Comparison of ENCODE assay signal across 18 mouse cellular contexts in the genomic region with DNA sequence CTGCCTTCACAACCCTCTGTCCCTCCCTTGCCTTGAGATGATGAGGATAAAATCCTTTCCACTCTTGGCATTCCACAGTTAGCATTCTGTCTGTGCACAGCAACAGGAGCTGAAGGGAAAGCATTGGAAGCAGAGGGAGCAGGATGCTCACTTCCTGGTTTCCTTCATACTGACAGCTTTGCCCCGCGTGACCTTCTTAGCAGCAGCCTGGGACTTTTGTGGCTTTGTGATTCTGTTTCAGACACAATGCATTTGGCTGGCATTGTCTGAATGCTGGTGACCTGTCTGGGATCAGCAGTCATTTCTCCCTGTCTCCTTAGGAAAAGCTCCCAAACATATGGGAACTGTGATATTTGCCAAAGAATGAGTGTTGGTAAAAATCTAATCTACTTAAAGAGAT. TPM values are rescaled to one million over a fixed set of nuclear protein-coding genes. Genes with fewer than 3 reads are reported as not detected.
A peak's percentile ranks its signal among the peaks of the same experiment; 100 is the strongest.
DNase-seq lines count a peak whose midpoint lies in the region; ATAC-seq and TF ChIP-seq lines count a peak whose summit lies in the region.
"Had no signal": no experiment of that assay in that cellular context is flagged by ENCODE, and none has a peak within 500 bp of the region (broad histone marks: within the 10 kb centered on the region; RNA-seq: fewer than 3 reads in every experiment).

No protein-coding gene starts in this region.

- H3K4me3 ChIP-seq in kidney, adult 2 months (ENCODE audit: insufficient read depth, low read depth, low read length) = no peak overlapping the region
- H3K4me3 ChIP-seq: heart, embryonic 12.5 days; liver, embryonic 13.5 days had no signal

- H3K36me3 ChIP-seq in kidney, adult 2 months (ENCODE audit: control insufficient read depth, insufficient read depth, low read length) = no peaks in the 10 kb centered on the region
- H3K36me3 ChIP-seq: heart, embryonic 12.5 days; liver, embryonic 13.5 days had no signal

- H3K4me1 ChIP-seq in kidney, adult 2 months (ENCODE audit: control insufficient read depth, insufficient read depth, low read length) = no peaks in the 10 kb centered on the region
- H3K4me1 ChIP-seq: liver, embryonic 13.5 days had no signal

- 37% methylated on average over 2 of the region's 2 CpGs for WGBS in kidney, adult 2 months

- no peak overlapping the region for H3K27ac ChIP-seq in kidney, adult 2 months (ENCODE audit: insufficient read depth, low read depth, low read length)
- H3K27ac ChIP-seq: liver, embryonic 13.5 days had no signal

- DNase-seq in kidney, adult 2 months = peak; percentile 23
- DNase-seq in kidney, adult 18-20 months = no peak
- DNase-seq in R1 (ENCODE audit: low read depth, low spot score) = peak; percentile 28
- peak; percentile 59 for DNase-seq in embryo, embryonic 10.5 days (ENCODE audit: low spot score)
- DNase-seq in mesoderm, embryonic 11.5 days (ENCODE audit: low read depth, low spot score) = peak; percentile 29
- DNase-seq in gastrocnemius, postnatal 10 days = no peak
- DNase-seq: cerebellum, adult 2 months; left cerebral cortex, postnatal 4 days; liver, embryonic 13.5 days; lung, postnatal 14 days; right cerebral cortex, postnatal 14 days had no signal

- no peak for ATAC-seq in granulocyte monocyte progenitor cell, adult 5-6 weeks (replicated peaks; ENCODE audit: poor library complexity, severe bottlenecking)

- TF ChIP-seq POLR2A in kidney, adult 2 months (IDR thresholded peaks at IDR 0.05; ENCODE audit: low read depth, low read length) = no peak

- TF ChIP-seq CTCF in kidney, adult 2 months (conservative IDR thresholded peaks at IDR 0.05; ENCODE audit: insufficient read depth, insufficient read length, low read depth, low read length) = no peak

- H3K27me3 ChIP-seq in kidney, adult 2 months (replicated peaks; ENCODE audit: control insufficient read depth, insufficient read depth, low read length) = no peaks in the 10 kb centered on the region
- H3K27me3 ChIP-seq: heart, embryonic 12.5 days; liver, embryonic 13.5 days had no signal

RNA-seq across cellular contexts. Expression of gene Gm10217, which starts 4.8 kb away (rescaled TPM):
- not detected in 2 replicates for polyA plus RNA-seq in kidney, adult 2 months (2012; rRNA removed)
- not detected in 2 replicates for total RNA-seq in granulocyte monocyte progenitor cell, adult 5-6 weeks (2014; fragmentation: Nextera tagmentation)
- not detected in 2 replicates for total RNA-seq in granulocyte monocyte progenitor cell, adult 5-6 weeks (2017)
- total RNA-seq in gastrocnemius, postnatal 10 days (2021) = not detected
- total RNA-seq: hematopoietic stem cell, adult 5-6 weeks; layer of hippocampus, postnatal 14 days; left cerebral cortex, postnatal 4 days; monocyte, adult 5-6 weeks had no signal
- polyA plus RNA-seq: cerebellum, adult 2 months; heart, embryonic 12.5 days; intestine, embryonic 16.5 days; liver, embryonic 13.5 days; urinary bladder, adult 2 months had no signal

Comparison
In these comparisons a context has a peak if more than half of its experiments do, and no peak if none do; other contexts are left out.
1. DNase-seq: peak in kidney, adult 2 months (single experiment), R1 (single experiment), embryo, embryonic 10.5 days (single experiment) and mesoderm, embryonic 11.5 days (single experiment); none in kidney, adult 18-20 months (single experiment) and gastrocnemius, postnatal 10 days (single experiment).